Mouse (Mus musculus) heart, postnatal 0 days (tissue): ENCODE data around the gene Zfp689. TPM values are rescaled to one million over a fixed set of nuclear protein-coding genes. Genes with fewer than 3 reads are reported as not detected.
"Not testable (repeated sequence)": the region's sequence is repeated elsewhere in the genome, so short reads cannot be mapped to it uniquely, and the experiment has no call there.

Experiments used
- ATAC-seq: fragments of 200-750 bp; cut with Nextera tagmentation; 2 replicates; pipeline ENCODE4 v1.8.0; 2017; ENCODE audit warnings: low read depth, moderate number of reproducible peaks, moderate library complexity; ENCODE audit not compliant: insufficient read depth
- DNase-seq: peaks from one replicate; pipeline ENCODE4 v3.0.0-alpha.2; 2016; ENCODE audit warnings: low spot score
- H3K27ac ChIP-seq: fragments of 300-500 bp; sonication (generic); 2 replicates; pipeline ENCODE4 v1.5.1; 2014; ENCODE audit warnings: low read depth, mild to moderate bottlenecking
- H3K27me3 ChIP-seq: fragments of 300-500 bp; sonication (generic); 2 replicates; pipeline ENCODE4 v1.6.1; 2014; ENCODE audit warnings: low read length, mixed read lengths; ENCODE audit not compliant: control insufficient read depth, insufficient read depth
- H3K36me3 ChIP-seq: fragments of 300-500 bp; sonication (generic); replicated peaks from 2 replicates; pipeline ENCODE4 v1.6.1; 2014; ENCODE audit warnings: low read length, mixed read lengths; ENCODE audit not compliant: control insufficient read depth, insufficient read depth
- H3K4me1 ChIP-seq: fragments of 300-500 bp; sonication (generic); 2 replicates; pipeline ENCODE4 v1.6.1; 2014; ENCODE audit warnings: antibody characterized with exemption; ENCODE audit not compliant: control insufficient read depth, insufficient read depth
- H3K4me2 ChIP-seq: fragments of 300-500 bp; sonication (generic); 2 replicates; pipeline ENCODE4 v1.6.1; 2014; ENCODE audit warnings: low read depth, mild to moderate bottlenecking, low read length, moderate library complexity
- H3K4me3 ChIP-seq: fragments of 300-500 bp; sonication (generic); 2 replicates; pipeline ENCODE4 v1.5.1; 2014; ENCODE audit warnings: low read depth, low read length
- H3K9ac ChIP-seq: fragments of 300-500 bp; sonication (generic); replicated peaks from 2 replicates; pipeline ENCODE4 v1.6.1; 2014; ENCODE audit warnings: low read depth, low read length, mixed read lengths
- H3K9me3 ChIP-seq: fragments of 300-500 bp; sonication (generic); replicated peaks from 2 replicates; pipeline ENCODE4 v1.6.1; 2016; ENCODE audit warnings: low read length; ENCODE audit not compliant: control insufficient read depth
- CTCF ChIP-seq: IDR thresholded peaks from 2 replicates; pipeline ENCODE4 v1.5.1; 2016; ENCODE audit warnings: antibody characterized with exemption, control low read depth, low read depth
- EP300 ChIP-seq: IDR thresholded peaks from 2 replicates; pipeline ENCODE4 v1.6.1; 2016; ENCODE audit warnings: antibody characterized with exemption, low read depth
- WGBS: fragments of 180-500 bp; shearing (Covaris S2); extraction: QIAGEN DNeasy Blood & Tissue Kit; methylation state at CpG from one replicate; pipeline ENCODE4 v1.1.7; 2014; 5-methylcytosine and 5-hydroxymethylcytosine counted together
- polyA plus RNA-seq: library from polyadenylated mRNA; unstranded; fragments of >200 nt; fragmentation: Nextera tagmentation; extraction: Ambion mirVana; gene quantifications from 2 replicates; pipeline ENCODE4 v1.2.1, GENCODE M21; 2015
- total RNA-seq: library from RNA; depleted of rRNA; stranded (reverse); fragments of >200 nt; gene quantifications from 2 replicates; pipeline ENCODE4 v1.2.3, GENCODE M21; 2014; ENCODE audit warnings: low replicate concordance

The Zfp689 gene
- total and polyA plus RNA-seq, 2 experiments from 2014 or later, result 2.6 to 3.0 TPM

- Histone ChIP-seq H3K27me3 (no peaks in the 10 kb centered on the region), H3K9me3 (no peaks in the 10 kb centered on the region), H3K4me1 (peaks cover 13% of the 10 kb centered on the region), H3K36me3 (peaks cover 28% of the 10 kb centered on the region), H3K4me2 (peak overlapping the region; percentile 97), H3K4me3 (peak overlapping the region; percentile 68), H3K9ac (peak overlapping the region; percentile 95), H3K27ac (peak overlapping the region; percentile 95)
- ATAC-seq (no peak), DNase-seq (peak; percentile 30)
- TF ChIP-seq CTCF (no peak), EP300 (no peak)
- WGBS, result 8% methylated on average over 10 of the region's 10 CpGs
These were observed 21.2 kb upstream of the Zfp689 start for GRCm38 (mm10) chr7:127470011-127470715.

- DNase-seq, result no peak
- Histone ChIP-seq H3K4me3 (no peak overlapping the region), H3K36me3 (peaks cover 10% of the 10 kb centered on the region), H3K27me3 (no peaks in the 10 kb centered on the region), H3K4me2 (no peak overlapping the region), H3K9me3 (no peaks in the 10 kb centered on the region), H3K27ac (no peak overlapping the region), H3K4me1 (0 out of 2 replicates have a peak, but pooled peaks cover 5% of the 10 kb centered on the region), H3K9ac (no peak overlapping the region)
- TF ChIP-seq CTCF (no peak), EP300 (no peak)
- ATAC-seq, result no peak
- 85% methylated on average over 4 of the region's 4 CpGs for WGBS
These were observed 17.6 kb upstream of the Zfp689 start for GRCm38 (mm10) chr7:127466606-127467005.

GRCm38 (mm10) chr7:127465670-127466069 lies 16.7 kb upstream of the Zfp689 start:
- peaks cover 17% of the 10 kb centered on the region for H3K36me3 ChIP-seq
- not testable (repeated sequence) for H3K27me3 ChIP-seq, DNase-seq

GRCm38 (mm10) chr7:127465191-127465590 lies 16.2 kb upstream of the Zfp689 start:
- no peak for TF ChIP-seq CTCF
- no peak for TF ChIP-seq EP300
- H3K9ac ChIP-seq, result no peak overlapping the region
- no peak for DNase-seq
- H3K4me2 ChIP-seq, result no peak overlapping the region
- ATAC-seq, result no peak
- H3K4me1 ChIP-seq, result 0 out of 2 replicates have a peak, but pooled peaks cover 5% of the 10 kb centered on the region
- H3K36me3 ChIP-seq, result peaks cover 18% of the 10 kb centered on the region
- H3K27ac ChIP-seq, result no peak overlapping the region
- no peak overlapping the region for H3K4me3 ChIP-seq
- no peaks in the 10 kb centered on the region for H3K27me3 ChIP-seq
- H3K9me3 ChIP-seq, result no peaks in the 10 kb centered on the region
- WGBS, result 91% methylated on average over 3 of the region's 3 CpGs

More at GRCm38 (mm10) chr7:127465670-127466069, 16.7 kb upstream of the Zfp689 start:
- H3K4me3 ChIP-seq, H3K27ac ChIP-seq, ATAC-seq, H3K9me3 ChIP-seq, H3K9ac ChIP-seq, H3K4me2 ChIP-seq, H3K4me1 ChIP-seq: not testable (repeated sequence)
- 92% methylated on average over 2 of the region's 2 CpGs for WGBS

- 93% methylated on average over 8 of the region's 8 CpGs for WGBS
- peaks cover 26% of the 10 kb centered on the region for H3K36me3 ChIP-seq
- not testable (repeated sequence) for H3K4me1 ChIP-seq
These were observed 10.4 kb upstream of the Zfp689 start, which contains the start of gene Prr14 for GRCm38 (mm10) chr7:127459311-127459710. TSS of gene Prr14 (plus strand) at chr7:127459611.

GRCm38 (mm10) chr7:127458371-127459122 lies 9.6 kb upstream of the Zfp689 start:
- not testable (repeated sequence) for H3K9me3 ChIP-seq, H3K4me2 ChIP-seq, H3K27me3 ChIP-seq, H3K9ac ChIP-seq, H3K4me1 ChIP-seq, ATAC-seq, DNase-seq, H3K4me3 ChIP-seq, H3K27ac ChIP-seq
- H3K36me3 ChIP-seq, result peaks cover 26% of the 10 kb centered on the region
- WGBS, result 86% methylated on average over 3 of the region's 3 CpGs

More at GRCm38 (mm10) chr7:127459311-127459710, 10.4 kb upstream of the Zfp689 start, which contains the start of gene Prr14:
- not testable (repeated sequence) for H3K27me3 ChIP-seq, H3K4me3 ChIP-seq, H3K4me2 ChIP-seq, H3K9ac ChIP-seq, H3K9me3 ChIP-seq, DNase-seq, H3K27ac ChIP-seq, ATAC-seq
